Mouse (Mus musculus) induced T-regulatory cell, adult 2 months (primary cell): ENCODE data around the gene Hsf5.
A peak's percentile ranks its signal among the peaks of the same experiment; 100 is the strongest.

Experiments
- DNase-seq: peaks from one replicate; pipeline ENCODE4 v3.0.0-alpha.2; 2012; ENCODE audit warnings: low read depth

Gene Hsf5

GRCm38 (mm10) chr11:87616790-87617474, at the start of gene Hsf5:
Gene Hsf5, plus strand, starts transcription at chr11:87617164.
- DNase-seq: no peak

GRCm38 (mm10) chr11:87568255-87568953, 48.6 kb upstream of the Hsf5 start, which contains the start of gene Sept4:
Gene Sept4, plus strand, starts transcription at chr11:87568903.
- DNase-seq: no peak

- DNase-seq: no peak
Measured at GRCm38 (mm10) chr11:87570743-87571142, 46.2 kb upstream of the Hsf5 start.

- DNase-seq: no peak
Measured at GRCm38 (mm10) chr11:87571361-87571950, 45.5 kb upstream of the Hsf5 start.

- DNase-seq: no peak
Measured at GRCm38 (mm10) chr11:87573751-87574150, 43.2 kb upstream of the Hsf5 start.

- no peak for DNase-seq
Measured at GRCm38 (mm10) chr11:87574520-87575180, 42.3 kb upstream of the Hsf5 start.

- DNase-seq: no peak
Measured at GRCm38 (mm10) chr11:87577601-87578248, 39.2 kb upstream of the Hsf5 start.

GRCm38 (mm10) chr11:87578249-87578962, 38.6 kb upstream of the Hsf5 start:
- peak; percentile 78 for DNase-seq

GRCm38 (mm10) chr11:87578963-87579601, 37.9 kb upstream of the Hsf5 start:
- peak; percentile 29 for DNase-seq

GRCm38 (mm10) chr11:87579713-87580112, 37.3 kb upstream of the Hsf5 start:
- no peak for DNase-seq

- no peak for DNase-seq
Measured at GRCm38 (mm10) chr11:87580543-87581085, 36.4 kb upstream of the Hsf5 start.

- DNase-seq: no peak
Measured at GRCm38 (mm10) chr11:87581161-87581865, 35.7 kb upstream of the Hsf5 start.

GRCm38 (mm10) chr11:87581933-87582710, 34.8 kb upstream of the Hsf5 start:
- no peak for DNase-seq

- no peak for DNase-seq
Measured at GRCm38 (mm10) chr11:87583291-87584034, 33.5 kb upstream of the Hsf5 start.

- DNase-seq: no peak
Measured at GRCm38 (mm10) chr11:87584711-87585505, 32.1 kb upstream of the Hsf5 start.

- DNase-seq: no peak
Measured at GRCm38 (mm10) chr11:87587211-87587874, 29.6 kb upstream of the Hsf5 start.

- no peak for DNase-seq
Measured at GRCm38 (mm10) chr11:87589605-87590004, 27.4 kb upstream of the Hsf5 start.
